Mouse (Mus musculus): Measurements from ENCODE around the gene Haus2. TPM values are rescaled to one million over a fixed set of nuclear protein-coding genes. Genes with fewer than 3 reads are reported as not detected.

Gene Haus2
- total RNA-seq, 2 experiments from 2014 or later: 10.1 to 10.6 TPM

DNA sequence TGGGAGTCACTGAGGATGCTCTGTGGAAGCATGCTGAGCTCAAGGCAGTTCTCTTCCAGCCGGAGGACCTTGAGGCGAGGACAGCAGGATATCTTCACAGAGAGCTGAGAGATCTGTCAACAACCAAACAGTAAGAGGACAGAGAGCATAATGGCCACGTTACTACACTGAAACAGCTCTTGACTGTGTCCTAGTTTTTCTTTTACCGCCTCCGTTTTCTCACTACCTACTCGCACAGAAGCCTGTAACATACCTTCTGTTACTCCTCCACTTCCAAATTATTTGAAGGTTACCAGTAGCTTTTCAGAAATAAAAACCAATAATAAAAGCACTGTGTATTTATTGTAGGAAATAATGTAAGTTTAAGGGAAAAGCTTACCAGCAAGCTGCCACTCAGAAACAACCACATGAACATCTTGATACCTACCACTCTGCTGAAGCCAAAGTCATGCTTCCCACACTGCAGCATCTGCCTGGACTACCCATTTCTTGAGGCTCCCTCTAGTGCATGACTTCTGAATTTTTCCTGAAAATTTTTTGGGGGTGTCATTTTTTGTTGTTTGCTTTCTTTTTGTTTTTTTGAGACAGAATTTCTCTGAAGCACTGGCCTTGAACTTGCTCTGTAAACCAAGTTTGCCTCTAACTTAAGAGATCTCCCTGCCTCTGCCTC lies 3.0 kb upstream of the Haus2 start:
- DNase-seq: no peak

DNA sequence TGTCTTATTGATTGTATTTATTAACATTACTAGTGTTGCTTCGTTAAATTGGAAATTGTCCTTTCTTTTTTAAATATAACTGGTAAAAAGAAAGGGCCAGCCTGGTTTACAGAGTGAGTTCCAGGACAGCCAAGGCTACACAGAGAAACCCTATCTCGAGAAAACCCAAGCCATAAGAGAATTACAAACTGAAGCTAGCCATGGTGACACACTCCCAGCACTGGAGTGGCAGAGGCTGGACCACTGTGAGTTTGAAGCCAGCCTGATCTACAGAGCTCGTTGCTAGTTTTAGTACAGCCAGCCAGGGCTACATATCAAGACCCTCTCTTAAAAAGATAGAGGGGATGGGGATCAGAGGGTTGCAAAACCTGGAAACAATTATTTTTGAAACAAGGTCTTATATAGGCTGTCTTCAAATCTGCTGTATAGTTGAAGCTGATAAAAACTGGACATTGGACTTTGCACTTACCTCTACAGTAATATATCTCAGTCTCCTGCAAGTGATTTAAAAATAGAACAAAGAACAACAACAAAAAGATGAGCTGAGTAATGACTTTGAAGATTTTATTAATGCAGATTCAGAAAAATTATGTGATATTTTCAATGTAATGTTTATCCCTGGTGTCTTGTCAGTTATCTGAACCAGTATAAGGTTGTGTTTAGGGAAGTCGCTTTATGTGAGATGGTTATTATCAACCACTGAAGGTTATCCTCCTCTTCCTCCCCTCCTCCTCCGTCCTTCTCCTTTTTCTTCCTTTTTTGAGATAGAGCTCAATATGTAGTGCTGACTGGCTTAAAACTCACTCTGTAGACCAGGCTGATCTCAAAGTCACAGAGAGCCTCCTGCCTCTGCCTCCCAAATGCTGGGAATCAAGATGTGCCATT lies 7.3 kb downstream of the Haus2 start:
- intact Hi-C loops (cut with DNase I): no loop called here

More for the DNA sequence above, 3.0 kb upstream of the Haus2 start:
- intact Hi-C loops (cut with DNase I): loop anchor here (5.0 kb wide), 3 partner anchors 66 to 124 kb away; no protein-coding TSS in a partner anchor

DNA sequence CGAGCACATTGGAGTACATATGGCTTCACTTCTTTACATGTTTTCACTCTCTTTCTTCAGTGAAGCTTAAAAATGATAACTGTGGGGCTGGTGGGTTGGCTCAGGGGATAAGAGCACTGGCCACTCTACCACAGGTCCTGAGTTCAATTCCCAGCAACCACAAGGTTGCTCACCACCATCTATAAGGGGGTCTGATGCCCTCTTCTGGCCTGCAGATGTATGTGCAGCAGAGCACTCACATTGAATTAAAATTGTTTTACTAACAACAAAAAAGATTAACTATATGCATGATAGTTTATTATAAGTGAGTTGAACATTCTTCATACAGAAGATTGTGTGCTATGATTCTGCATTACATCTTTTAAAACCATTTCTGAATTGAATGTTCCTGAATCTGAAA lies 10.4 kb downstream of the Haus2 start:
- no peak for DNase-seq
- intact Hi-C loops (cut with DNase I): no loop called here

More for the DNA sequence above, 7.3 kb downstream of the Haus2 start:
- no peak for DNase-seq

DNA sequence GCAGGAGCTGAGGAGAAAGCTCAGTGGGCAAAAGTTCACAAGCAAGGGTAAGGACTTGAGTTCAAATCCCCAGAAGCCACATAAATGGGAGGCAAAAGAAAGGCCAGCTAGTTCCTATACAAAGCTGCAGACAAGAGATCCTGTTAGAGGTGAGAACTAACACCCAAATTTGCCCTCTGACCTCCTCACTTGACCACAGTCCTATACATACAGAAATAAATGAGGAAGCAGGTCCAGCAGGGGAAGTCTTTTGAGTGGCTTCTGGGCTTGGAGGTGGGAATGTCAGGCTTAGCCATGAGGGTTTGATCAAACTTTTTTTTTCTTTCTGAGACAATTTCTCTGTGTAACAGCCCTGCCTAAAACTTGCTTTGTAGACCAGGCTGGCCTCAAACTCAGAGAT lies 13.7 kb downstream of the Haus2 start:
- intact Hi-C loops (cut with DNase I): no loop called here
- no peak for DNase-seq

DNA sequence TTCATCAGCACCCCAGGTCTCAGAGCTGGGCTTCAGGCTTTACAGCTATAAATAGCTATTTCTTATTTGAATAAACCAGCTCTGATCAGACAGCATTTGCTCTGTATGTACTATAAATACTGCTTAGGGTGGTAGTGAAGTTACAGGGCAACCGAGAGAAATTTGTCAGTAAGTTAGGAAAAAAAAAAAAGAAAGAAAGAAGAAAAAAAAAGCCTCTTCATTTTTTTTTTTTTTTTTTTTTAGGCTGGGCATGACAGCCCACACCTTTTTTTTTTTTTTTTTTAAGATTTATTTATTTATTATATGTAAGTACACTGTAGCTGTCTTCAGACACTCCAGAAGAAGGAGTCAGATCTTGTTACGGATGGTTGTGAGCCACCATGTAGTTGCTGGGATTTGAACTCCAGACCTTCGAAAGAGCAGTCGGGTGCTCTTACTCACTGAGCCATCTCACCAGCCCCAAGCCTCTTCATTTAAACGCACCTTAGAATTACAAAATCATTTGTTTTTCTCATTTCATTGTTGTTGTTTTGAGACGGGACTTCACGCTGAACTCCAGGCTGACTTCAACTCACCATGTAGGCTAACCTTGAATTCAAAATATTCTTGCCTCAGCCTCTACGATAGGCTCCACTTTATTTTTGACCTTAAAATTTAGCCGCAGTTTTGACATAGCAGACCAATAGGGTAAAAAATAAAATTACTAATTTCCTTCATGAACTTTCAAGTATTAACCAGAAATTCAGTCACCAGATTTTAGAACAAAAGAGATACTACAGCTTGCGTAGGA lies 19.1 kb downstream of the Haus2 start:
- intact Hi-C loops (cut with DNase I): loop anchor here (2.0 kb wide), 1 partner anchor 19 kb away; the partner anchor contains the start of genes Haus2 and Lrrc57
- no peak for DNase-seq

DNA sequence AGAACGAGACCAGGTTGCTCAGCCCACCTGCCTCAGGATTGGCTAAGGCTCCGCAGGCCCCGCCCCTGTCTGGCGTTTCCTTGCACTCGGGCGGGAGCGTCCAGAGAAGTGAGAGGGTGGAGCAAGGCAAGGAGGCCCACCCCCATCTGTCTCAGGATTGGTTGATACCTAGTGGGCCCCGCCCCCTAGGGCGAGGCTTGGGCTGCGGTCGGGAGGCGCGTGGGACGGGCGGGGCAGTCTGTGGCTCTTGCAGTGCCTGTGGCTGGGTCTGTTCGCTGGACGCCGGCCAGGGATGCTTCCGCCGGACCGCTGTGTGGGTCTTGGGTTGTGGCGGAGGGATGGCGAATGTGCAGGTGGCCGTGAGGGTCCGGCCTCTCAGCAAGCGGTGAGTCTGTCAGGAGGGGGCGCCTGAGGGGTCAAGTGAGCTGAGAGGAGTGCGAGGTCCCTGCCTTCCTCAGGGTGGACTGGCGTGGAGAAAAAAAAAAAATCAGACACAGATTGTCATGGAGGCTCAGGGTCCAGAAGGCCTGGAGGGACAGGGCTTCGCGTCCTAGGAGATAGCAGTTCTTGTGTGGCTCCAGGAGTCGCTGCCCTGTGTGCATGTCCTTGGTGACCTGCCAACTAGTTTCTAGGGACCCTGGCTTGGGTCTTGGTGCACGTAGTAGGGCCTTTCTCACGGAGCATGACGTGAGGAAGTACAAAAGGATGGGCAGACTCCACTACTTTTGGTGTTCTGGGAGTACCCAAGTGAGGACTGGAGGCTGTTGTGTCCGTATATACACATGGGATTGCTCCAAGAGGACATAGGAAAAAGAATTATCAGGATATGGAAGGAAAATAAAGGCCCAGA lies 19.9 kb downstream of the Haus2 start, which contains the start of gene Stard9:
Stard9 (plus strand) TSS at position 236 of the 850 bp plus-strand sequence.
- intact Hi-C loops (cut with DNase I): loop anchor here (2.0 kb wide), 1 partner anchor 20 kb away; the partner anchor contains the start of genes Haus2 and Lrrc57

DNA sequence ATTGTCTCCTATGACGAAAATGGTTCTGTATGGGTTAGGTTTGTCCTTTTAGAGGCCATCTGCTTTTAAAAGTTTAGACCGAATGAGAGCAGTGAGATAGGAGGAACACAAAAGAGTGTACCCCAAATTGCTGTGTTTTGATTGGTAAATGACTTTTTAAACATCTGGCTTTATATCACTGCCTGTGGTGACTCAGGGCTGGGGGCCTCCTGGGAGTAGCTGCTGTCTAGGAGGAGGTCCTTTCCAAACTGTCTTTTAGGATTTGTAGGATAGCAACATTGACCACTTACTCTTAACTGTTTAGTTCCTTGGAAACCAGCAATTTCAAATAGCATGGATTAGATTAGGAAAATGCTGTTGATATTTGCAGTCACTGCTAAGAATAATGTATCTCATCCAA lies 21.1 kb downstream of the Haus2 start:
- intact Hi-C loops (cut with DNase I): no loop called here
- DNase-seq: peak in 1 of 2 experiments; percentile 38

More for the DNA sequence above, 19.9 kb downstream of the Haus2 start, which contains the start of gene Stard9:
- peak; percentile 94 to 95 for DNase-seq

DNA sequence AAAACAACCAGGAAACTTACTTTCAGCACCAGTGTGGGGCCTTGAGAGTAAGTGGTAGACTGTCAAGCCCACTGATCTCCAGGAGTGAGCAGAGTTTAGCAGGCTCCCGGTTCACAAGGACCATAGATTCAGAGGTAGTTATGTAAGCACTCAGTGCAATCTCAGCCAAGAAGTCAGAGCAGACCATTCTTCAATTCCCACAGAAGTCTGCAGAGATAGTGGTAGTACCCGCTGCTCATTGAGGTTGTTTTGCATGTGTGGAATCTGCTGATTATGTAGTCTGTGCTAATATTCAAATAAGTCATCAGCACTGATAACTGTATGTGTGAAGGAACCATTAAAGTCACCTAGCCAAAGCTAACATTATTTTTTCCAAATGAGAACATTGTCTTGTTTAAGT lies 21.5 kb downstream of the Haus2 start:
- intact Hi-C loops (cut with DNase I): no loop called here

DNA sequence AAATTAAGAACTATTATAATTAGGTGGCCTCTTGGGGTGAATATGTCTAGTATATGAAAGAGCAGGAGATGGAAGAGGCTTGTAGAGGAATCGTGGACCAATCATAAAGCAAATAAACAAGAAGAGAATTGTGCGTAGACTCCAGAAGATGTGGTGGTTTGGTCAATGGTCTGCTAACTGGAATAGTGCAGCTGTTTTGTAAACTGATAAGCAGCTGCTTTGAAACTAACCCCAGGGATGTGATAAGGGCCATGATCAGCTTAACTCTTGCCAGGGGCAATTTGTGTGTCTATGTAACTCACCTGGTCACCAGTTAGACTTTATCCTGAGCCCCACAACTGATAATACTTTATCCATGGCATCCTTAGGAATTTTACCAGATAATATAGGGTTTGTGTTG lies 22.3 kb downstream of the Haus2 start:
- intact Hi-C loops (cut with DNase I): no loop called here
- no peak for DNase-seq

More for the DNA sequence above, 21.5 kb downstream of the Haus2 start:
- no peak for DNase-seq

DNA sequence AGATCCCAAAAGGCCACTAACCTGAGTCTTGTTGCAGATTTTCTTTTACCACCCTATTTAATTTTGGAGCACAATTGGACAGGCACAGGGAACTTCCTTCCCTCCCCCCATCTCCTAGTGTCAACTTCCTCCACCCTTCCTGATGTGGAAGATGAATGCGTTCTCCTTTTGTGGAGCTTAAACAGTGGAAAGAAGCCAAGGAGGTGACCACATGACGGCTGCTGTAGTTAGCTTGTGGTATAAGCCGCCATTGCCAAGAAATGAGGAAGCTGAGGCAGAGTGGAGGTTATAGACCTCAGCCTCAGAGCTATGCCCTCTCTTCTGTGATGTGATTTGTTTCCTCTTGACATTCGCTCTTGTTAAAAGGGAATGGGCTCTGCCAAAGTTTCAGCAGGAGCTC lies 22.8 kb downstream of the Haus2 start:
- intact Hi-C loops (cut with DNase I): no loop called here
- peak; percentile 29 to 37 for DNase-seq

DNA sequence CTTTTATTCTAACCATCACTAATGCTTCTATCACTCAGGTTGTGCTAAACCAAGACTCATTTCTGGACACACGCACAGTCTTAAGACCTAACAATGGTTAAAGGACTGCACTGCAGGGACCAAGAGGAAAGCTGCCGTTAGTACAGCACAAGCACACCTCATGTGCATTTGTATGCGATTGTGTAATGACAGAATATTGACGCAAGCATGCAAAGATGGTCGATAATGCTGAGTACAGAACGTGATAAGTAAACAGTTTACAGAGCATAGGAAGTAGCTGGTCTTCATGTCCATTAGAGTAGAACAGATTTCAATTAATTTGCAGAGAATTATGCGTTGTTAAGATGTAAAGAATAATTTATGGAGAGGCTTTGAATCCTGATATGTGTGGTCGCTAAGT lies 31.7 kb downstream of the Haus2 start:
- intact Hi-C loops (cut with DNase I): no loop called here
- DNase-seq: no peak

DNA sequence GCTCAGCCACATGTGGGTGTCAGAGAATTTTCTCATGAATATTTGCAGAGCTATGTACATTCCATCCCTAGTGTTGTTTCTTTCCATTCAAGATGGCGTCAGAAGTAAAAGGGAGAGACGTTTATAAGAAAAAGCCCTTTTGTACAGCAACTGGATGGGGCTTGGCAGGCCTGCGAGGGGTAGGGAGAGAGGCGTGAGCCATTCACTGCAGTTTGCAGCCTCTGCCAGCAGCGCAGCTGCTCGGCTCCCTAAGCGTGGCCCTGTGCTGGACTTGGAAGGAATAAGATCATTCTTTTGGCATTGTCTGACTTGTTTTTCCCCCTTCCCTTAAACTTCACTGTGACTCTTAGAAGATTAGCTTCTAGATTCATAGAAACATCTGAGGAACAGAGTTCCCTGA lies 34.7 kb downstream of the Haus2 start:
- peak; percentile 50 to 57 for DNase-seq
- intact Hi-C loops (cut with DNase I): no loop called here

DNA sequence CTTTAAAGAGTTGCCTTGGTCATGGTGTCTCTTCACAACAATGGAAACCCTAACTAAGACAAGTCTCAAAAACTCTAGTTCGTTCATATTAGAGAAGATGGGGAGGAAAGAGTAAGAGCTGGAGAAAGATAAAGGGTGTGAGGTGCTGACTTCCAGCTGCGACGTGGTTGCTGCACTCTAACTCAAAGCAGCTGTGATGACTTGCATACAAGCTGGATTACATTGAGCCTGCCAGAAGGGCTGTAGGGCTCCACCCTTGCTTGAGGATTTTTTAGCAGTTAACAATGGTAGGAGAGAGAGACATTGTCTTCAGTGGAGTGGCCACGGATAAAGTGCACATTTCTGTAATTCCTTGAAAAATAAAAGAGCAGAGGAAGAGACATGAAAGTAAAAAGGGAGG lies 37.6 kb downstream of the Haus2 start:
- intact Hi-C loops (cut with DNase I): no loop called here
- DNase-seq: peak in 1 of 2 experiments; percentile 37

DNA sequence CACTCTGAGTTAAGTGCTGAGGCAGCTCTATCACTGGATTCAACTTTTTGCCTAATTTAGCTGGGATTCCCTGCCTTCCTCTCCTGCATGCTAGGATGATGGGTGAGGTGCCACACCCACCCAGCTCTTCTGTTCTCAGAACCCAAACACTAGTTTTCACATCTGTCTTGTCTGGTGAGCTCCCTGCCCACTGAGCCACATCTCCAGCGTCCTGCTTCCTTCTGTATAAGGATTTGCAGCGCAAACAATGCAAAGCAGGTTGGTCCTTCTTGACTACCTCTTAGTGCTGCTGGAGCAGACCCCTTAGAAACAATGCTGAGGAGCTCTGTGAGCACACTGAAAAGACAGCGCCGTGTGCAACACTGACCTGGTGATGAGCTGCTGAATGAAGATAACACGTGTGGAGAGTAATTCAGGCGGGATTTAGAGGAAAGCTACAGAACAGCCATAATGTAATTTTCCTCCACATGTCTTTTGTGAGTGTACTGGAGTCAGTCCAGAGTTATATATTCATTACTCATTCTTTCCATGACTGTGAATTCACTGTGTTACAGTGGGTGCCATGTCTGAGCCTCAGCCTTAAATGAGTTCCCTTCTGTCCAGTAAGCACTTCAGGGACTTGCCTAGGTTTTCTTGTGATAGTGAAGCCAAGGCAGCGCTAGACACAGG lies 43.2 kb downstream of the Haus2 start:
- intact Hi-C loops (cut with DNase I): no loop called here
- DNase-seq: no peak

DNA sequence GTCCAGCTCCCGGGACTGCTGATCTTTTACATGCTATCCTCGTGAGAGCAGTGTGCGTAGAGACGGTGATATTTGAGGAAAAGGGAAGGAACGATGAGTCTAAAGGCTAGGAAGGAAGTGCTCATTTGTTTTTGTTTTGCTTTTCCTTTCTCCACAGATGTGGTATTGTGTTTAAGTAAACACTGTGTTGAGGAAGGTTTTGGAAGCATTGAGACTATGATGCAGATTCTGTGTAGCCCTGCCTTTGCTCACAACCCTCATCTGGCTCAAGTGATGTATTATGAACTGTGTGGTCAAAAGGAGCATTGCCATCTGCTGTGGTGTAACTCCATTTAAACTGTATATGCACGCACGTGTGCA lies 43.7 kb downstream of the Haus2 start:
- DNase-seq: no peak
- intact Hi-C loops (cut with DNase I): no loop called here

DNA sequence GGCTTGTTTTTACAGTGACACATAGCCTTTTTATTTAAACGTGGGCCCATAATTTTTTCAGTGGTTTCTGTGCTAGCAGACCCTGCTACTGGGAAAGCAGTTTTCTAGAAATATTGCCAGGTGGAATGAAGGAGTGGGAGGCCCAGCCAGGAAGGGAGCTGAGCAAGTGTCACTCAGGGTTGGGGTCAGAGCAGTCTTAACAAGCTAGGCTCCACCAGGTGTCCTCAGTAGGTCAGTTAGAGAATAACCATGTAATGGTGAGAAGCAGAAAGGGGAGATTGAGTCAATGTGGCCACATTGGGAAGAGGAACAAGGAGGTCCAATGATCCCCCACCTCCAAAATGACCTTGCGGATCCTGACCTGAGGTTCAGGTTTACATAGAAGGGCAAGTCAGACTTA lies 45.5 kb downstream of the Haus2 start:
- DNase-seq: no peak
- intact Hi-C loops (cut with DNase I): no loop called here

DNA sequence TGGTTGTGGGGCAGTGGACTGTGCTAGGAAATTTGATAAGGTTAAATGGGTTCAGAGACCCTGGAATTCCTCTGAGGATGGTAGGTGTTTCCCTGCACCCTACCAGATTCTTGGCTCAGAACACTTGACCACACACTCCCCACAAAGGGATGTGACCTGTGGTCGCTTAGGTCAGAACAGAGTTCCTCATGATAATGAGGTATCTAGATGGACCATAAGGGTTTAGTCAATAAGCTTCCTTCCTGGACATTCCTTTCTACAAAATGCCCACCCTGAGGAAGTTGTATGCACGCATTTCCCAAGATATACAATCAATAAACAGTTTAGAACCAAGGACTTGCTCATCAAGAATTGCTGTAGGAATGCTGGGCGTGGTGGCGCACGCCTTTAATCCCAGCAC lies 46.7 kb downstream of the Haus2 start:
- no peak for DNase-seq
- intact Hi-C loops (cut with DNase I): no loop called here

DNA sequence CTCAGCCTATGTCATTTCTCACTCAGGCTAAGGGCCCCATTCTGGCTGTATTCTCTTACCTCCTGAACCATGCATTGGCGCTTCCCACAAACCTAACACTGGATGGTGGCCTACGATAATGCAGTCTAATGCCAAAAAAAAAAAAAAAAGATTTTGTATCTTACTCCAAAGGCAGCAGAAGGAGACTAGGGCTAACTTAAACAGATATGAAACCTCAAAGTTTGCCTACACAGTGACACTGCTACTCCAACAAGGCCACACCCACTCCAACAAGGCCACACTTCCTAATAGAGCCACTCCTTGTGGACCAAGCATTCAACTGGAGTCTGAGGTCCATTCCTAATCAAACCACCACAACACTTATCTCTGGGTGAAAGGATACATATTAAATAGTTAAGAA lies 47.5 kb downstream of the Haus2 start:
- DNase-seq: no peak
- intact Hi-C loops (cut with DNase I): no loop called here

DNA sequence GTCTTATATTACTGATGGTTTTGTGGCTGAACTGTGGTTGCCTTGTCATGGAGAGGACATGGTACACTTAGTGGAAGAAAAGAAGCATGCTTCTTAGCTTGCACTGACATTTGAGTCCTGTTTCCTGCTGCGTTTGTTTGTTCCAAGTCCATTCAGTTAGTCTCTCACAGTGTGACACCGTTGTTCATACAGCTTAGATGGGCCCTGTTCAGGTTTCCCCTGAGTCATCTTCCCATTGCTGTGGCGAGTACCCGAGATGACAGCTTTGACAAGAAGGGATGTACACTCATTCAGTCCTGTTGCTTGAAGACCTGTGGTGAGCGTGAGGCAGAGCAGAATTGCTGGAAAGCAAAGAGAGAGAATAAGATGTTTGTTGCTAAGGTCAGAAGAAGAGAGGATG lies 49.3 kb downstream of the Haus2 start:
- intact Hi-C loops (cut with DNase I): no loop called here
- DNase-seq: no peak

Data from heart, postnatal 36 days (tissue).